Mouse (Mus musculus): ENCODE data around the gene Tmem265. TPM values are rescaled to one million over a fixed set of nuclear protein-coding genes. Genes with fewer than 3 reads are reported as not detected.

Tmem265 gene
- total RNA-seq, 4 experiments from 2014 or later, result 1.00 to 1.3 (median 1.0) TPM; not detected in 1

Other genes with a start within 250 kb of the Tmem265 start
- gene Zfp768, start 215.8 kb upstream of the Tmem265 start, total RNA-seq (2022), result 10 to 100 TPM; 14.1 to 15.7 (median 15.2) TPM
- gene Zfp747, start 185.3 kb upstream of the Tmem265 start, total RNA-seq (2022), result 1 to 10 TPM; 6.6 to 8.8 (median 8.1) TPM
- gene 9130019O22Rik, start 174.2 kb upstream of the Tmem265 start, total RNA-seq (2022), result 1 to 10 TPM; 3.1 to 5.3 (median 4.2) TPM
- 10 to 100 TPM in 1 of 4 experiments, 1 to 10 TPM in 3; 6.5 to 10.3 (median 8.0) TPM for gene E430018J23Rik, start 167.8 kb upstream of the Tmem265 start, total RNA-seq (2022)
- 1 to 10 TPM; 6.1 to 6.7 (median 6.6) TPM for gene Zfp764, start 154.6 kb upstream of the Tmem265 start, total RNA-seq (2022)
- gene Zfp688, start 139.3 kb upstream of the Tmem265 start, total RNA-seq (2022), result 10 to 100 TPM; 13.3 to 18.0 (median 16.5) TPM
- 1 to 10 TPM; 5.1 to 6.1 (median 5.9) TPM for gene Zfp689, start 112.2 kb upstream of the Tmem265 start, total RNA-seq (2022)
- 10 to 100 TPM; 29.6 to 35.2 (median 30.4) TPM for gene Prr14, start 101.8 kb upstream of the Tmem265 start, total RNA-seq (2022)
- gene Fbrs, start 82.2 kb upstream of the Tmem265 start, total RNA-seq (2022), result 10 to 100 TPM; 47.1 to 55.2 (median 51.7) TPM
- gene Srcap, start 49.4 kb upstream of the Tmem265 start, total RNA-seq (2022), result 100 to 1,000 TPM; 112 to 117 (median 115) TPM
- 10 to 100 TPM; 11.1 to 12.3 (median 11.5) TPM for gene Gm42715, start 41.8 kb upstream of the Tmem265 start, total RNA-seq (2022)
- gene Phkg2, start 11.9 kb downstream of the Tmem265 start, total RNA-seq (2022), result 10 to 100 TPM; 74.2 to 85.4 (median 81.9) TPM
- gene Ccdc189, start 27.2 kb downstream of the Tmem265 start, total RNA-seq (2022), result 10 to 100 TPM in 2 of 4 experiments, 1 to 10 TPM in 2; 7.4 to 10.5 (median 10.0) TPM
- gene Rnf40, start 27.4 kb downstream of the Tmem265 start, total RNA-seq (2022), result 10 to 100 TPM; 57.1 to 68.5 (median 67.5) TPM
- 10 to 100 TPM; 19.3 to 29.3 (median 21.9) TPM for gene Zfp629, start 54.4 kb downstream of the Tmem265 start, total RNA-seq (2022)
- 10 to 100 TPM; 31.4 to 49.5 (median 43.6) TPM for gene Bcl7c, start 147.5 kb downstream of the Tmem265 start, total RNA-seq (2022)
- gene Ctf1, start 151.3 kb downstream of the Tmem265 start, total RNA-seq (2022), result 1 to 10 TPM; 3.1 to 6.9 (median 4.2) TPM
- not detected for gene Ctf2, start 170.8 kb downstream of the Tmem265 start, total RNA-seq (2022)
- gene Fbxl19, start 183.2 kb downstream of the Tmem265 start, total RNA-seq (2022), result 10 to 100 TPM; 59.3 to 68.5 (median 63.5) TPM
- 10 to 100 TPM; 18.0 to 22.2 (median 19.5) TPM for gene Orai3, start 208.4 kb downstream of the Tmem265 start, total RNA-seq (2022)
- 10 to 100 TPM; 44.7 to 48.4 (median 46.9) TPM for gene Setd1a, start 215.3 kb downstream of the Tmem265 start, total RNA-seq (2022)
- gene Gm49388, start 224.2 kb downstream of the Tmem265 start, total RNA-seq (2022), result 1 to 10 TPM; 3.9 to 6.2 (median 4.6) TPM
- 1 to 10 TPM; 4.2 to 9.7 (median 4.6) TPM for gene Hsd3b7, start 239.2 kb downstream of the Tmem265 start, total RNA-seq (2022)

All from left cerebral cortex, adult 8-10 months (tissue).